Comparison of ENCODE assay signal across 19 mouse cellular contexts in the genomic region with DNA sequence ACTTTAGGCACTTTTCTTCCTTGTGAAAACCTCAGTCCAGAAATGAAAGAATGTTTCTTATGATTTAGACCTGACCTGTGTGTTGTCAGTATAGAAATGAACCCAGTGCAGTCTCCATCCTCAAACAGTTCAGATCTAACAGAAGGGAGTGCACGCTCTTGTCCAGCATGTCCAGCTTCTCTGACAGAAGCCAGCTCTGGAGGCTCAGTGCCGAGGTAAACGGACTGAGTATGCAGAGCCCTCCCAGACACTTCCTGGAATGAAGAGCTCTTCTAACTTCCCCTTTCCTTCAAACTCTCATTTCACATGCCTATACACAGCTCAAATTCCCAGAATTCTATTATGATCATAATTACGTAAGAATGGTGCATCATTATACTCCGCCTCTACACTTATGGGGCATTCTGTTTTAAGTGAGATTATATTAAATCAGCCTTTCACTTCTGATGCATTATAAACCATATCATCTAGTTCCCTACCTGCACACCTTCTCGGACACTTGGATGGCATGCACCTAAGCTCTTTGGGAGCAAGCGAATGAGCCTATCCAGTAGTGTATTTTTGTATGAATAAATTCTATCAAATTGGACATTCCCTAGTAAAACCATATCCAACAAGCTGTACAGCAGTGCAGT. TPM values are rescaled to one million over a fixed set of nuclear protein-coding genes. Genes with fewer than 3 reads are reported as not detected.
DNase-seq lines count a peak whose midpoint lies in the region; ATAC-seq and TF ChIP-seq lines count a peak whose summit lies in the region.
"Had no signal": no experiment of that assay in that cellular context is flagged by ENCODE, and none has a peak within 500 bp of the region (broad histone marks: within the 10 kb centered on the region; RNA-seq: fewer than 3 reads in every experiment).

No protein-coding gene starts in this region.

- DNase-seq in heart, adult 11 months = peak; percentile 93
- DNase-seq in heart, postnatal 10 days = no peak
- DNase-seq in MEL (ENCODE audit: low read depth, low spot score) (peak; percentile 82), adipocyte (ENCODE audit: low spot score) (no peak)
- DNase-seq in liver, embryonic 11.5 days (ENCODE audit: low spot score) = peak; percentile 20
- no peak for DNase-seq in layer of hippocampus, postnatal 36 days
- DNase-seq in ovary, adult 18-20 months (ENCODE audit: low spot score) = no peak
- DNase-seq: cerebellum, adult 11 months; cerebellum, postnatal 14 days; heart, postnatal 4 days; kidney, adult 9 months; kidney, postnatal 4 days; left cerebral cortex, postnatal 4 days; lung, embryonic 14.5 days; right cerebral cortex, postnatal 25 days had no signal

- H3K9ac ChIP-seq in MEL (ENCODE audit: control insufficient read depth, low read depth, low read length, poor library complexity, severe bottlenecking) = peak overlapping the region; percentile 73
- H3K9ac ChIP-seq in liver, embryonic 11.5 days (ENCODE audit: low read depth, low read length) = no peak overlapping the region
- H3K9ac ChIP-seq: heart, embryonic 13.5 days; lung, embryonic 14.5 days; neural tube, embryonic 12.5 days had no signal

- no peak for TF ChIP-seq CTCF in MEL (IDR thresholded peaks at IDR 0.05 in 2 of 3, conservative IDR thresholded peaks at IDR 0.05 in 1 of 3; ENCODE audit: control insufficient read depth in 1 of 3, insufficient read depth in 1 of 3, low read depth in 2 of 3, low read length in 3 of 3, poor library complexity in 1 of 3, severe bottlenecking in 1 of 3)

- peak overlapping the region; percentile 100 for H3K27ac ChIP-seq in MEL (ENCODE audit: control insufficient read depth, low read depth, low read length)
- H3K27ac ChIP-seq in liver, embryonic 11.5 days (ENCODE audit: low read depth, low read length) = no peak overlapping the region
- H3K27ac ChIP-seq: heart, embryonic 13.5 days; neural tube, embryonic 12.5 days had no signal

- H3K9me3 ChIP-seq in MEL (replicated peaks; ENCODE audit: insufficient read depth, low read length) = no peaks in the 10 kb centered on the region
- H3K9me3 ChIP-seq in liver, embryonic 11.5 days (ENCODE audit: control insufficient read depth, low read length) = no peaks in the 10 kb centered on the region
- H3K9me3 ChIP-seq: heart, embryonic 13.5 days; neural tube, embryonic 12.5 days had no signal

- peak overlapping the region; percentile 14 to 19; a peak in 3 of 4 replicates for H3K4me3 ChIP-seq in MEL (ENCODE audit: control insufficient read depth in 1 of 2, insufficient read depth in 1 of 2, low read depth in 2 of 2, low read length in 2 of 2)
- no peak overlapping the region for H3K4me3 ChIP-seq in liver, embryonic 11.5 days (ENCODE audit: low read depth, low read length)
- H3K4me3 ChIP-seq: heart, embryonic 13.5 days; neural tube, embryonic 12.5 days had no signal

- no peaks in the 10 kb centered on the region for H3K27me3 ChIP-seq in MEL (ENCODE audit: control insufficient read depth in 1 of 2, insufficient read depth in 2 of 2, low read length in 2 of 2)
- H3K27me3 ChIP-seq in liver, embryonic 11.5 days (replicated peaks; ENCODE audit: control insufficient read depth, insufficient read depth, low read length) = no peaks in the 10 kb centered on the region
- H3K27me3 ChIP-seq: heart, embryonic 13.5 days; neural tube, embryonic 12.5 days had no signal

- 0 out of 2 replicates have a peak, but pooled peaks have one; percentile 16 for ATAC-seq in liver, embryonic 11.5 days (replicated peaks; ENCODE audit: low FRiP score)
- ATAC-seq in megakaryocyte, adult 5-6 weeks (ENCODE audit: poor library complexity, severe bottlenecking) = peak; percentile 44
- ATAC-seq: forebrain, embryonic 14.5 days had no signal

- H3K4me2 ChIP-seq in liver, embryonic 11.5 days = peak overlapping the region; percentile 43; the same call in 1 of the 2 replicates
- H3K4me2 ChIP-seq: heart, embryonic 13.5 days; lung, embryonic 14.5 days; neural tube, embryonic 12.5 days had no signal

- peaks cover 9 to 60% of the 10 kb centered on the region in 2 experiments for H3K36me3 ChIP-seq in MEL (ENCODE audit: control insufficient read depth in 1 of 2, insufficient read depth in 2 of 2, low read length in 2 of 2)
- no peaks in the 10 kb centered on the region for H3K36me3 ChIP-seq in liver, embryonic 11.5 days (ENCODE audit: control insufficient read depth, insufficient read depth, low read length)
- H3K36me3 ChIP-seq: heart, embryonic 13.5 days; neural tube, embryonic 12.5 days had no signal

- H3K4me1 ChIP-seq in MEL (ENCODE audit: control insufficient read depth in 1 of 2, insufficient read depth in 2 of 2, low read length in 2 of 2) = peaks cover 40 to 52% of the 10 kb centered on the region in 2 experiments
- H3K4me1 ChIP-seq in liver, embryonic 11.5 days (replicated peaks; ENCODE audit: control insufficient read depth, insufficient read depth, low read length) = peaks cover 6% of the 10 kb centered on the region
- H3K4me1 ChIP-seq: heart, embryonic 13.5 days; neural tube, embryonic 12.5 days had no signal

- WGBS in liver, embryonic 11.5 days = 55% methylated on average over 7 of the region's 7 CpGs

- peak in 1 of 2 experiments; percentile 58; a peak in 1 of 4 replicates for TF ChIP-seq POLR2A in MEL (IDR thresholded peaks at IDR 0.05; ENCODE audit: control insufficient read depth in 1 of 2, insufficient read depth in 1 of 2, low read depth in 1 of 2, low read length in 2 of 2, poor library complexity in 1 of 2)

- peak in 1 of 2 experiments; percentile 57; a peak in 2 of 4 replicates for TF ChIP-seq EP300 in MEL (IDR thresholded peaks at IDR 0.05; ENCODE audit: low read depth in 1 of 2, low read length in 2 of 2)

- H3K79me2 ChIP-seq in MEL (ENCODE audit: control insufficient read depth, insufficient read depth, low read length, poor library complexity) = peaks cover 69% of the 10 kb centered on the region

- intact Hi-C loops in heart, postnatal 10 days (cut with DNase I) = no loop called here

- TF ChIP-seq RAD21 in MEL (IDR thresholded peaks at IDR 0.05; ENCODE audit: low read depth, low read length) = no peak

TF ChIP-seq in MEL, 35 proteins besides CTCF, POLR2A, EP300 and RAD21:
- TF ChIP-seq USF1 (IDR thresholded peaks at IDR 0.05; ENCODE audit: low read depth, low read length) (no peak), MXI1 (IDR thresholded peaks at IDR 0.05; ENCODE audit: low read depth, low read length) (peak; percentile 34), RCOR1 (IDR thresholded peaks at IDR 0.05; ENCODE audit: low read depth, low read length) (no peak), MYC (IDR thresholded peaks at IDR 0.05; ENCODE audit: low read depth, low read length) (peak; percentile 75; the same call in 1 of the 2 replicates), ELF1 (IDR thresholded peaks at IDR 0.05; ENCODE audit: low read depth, low read length) (peak; percentile 75), ETS1 (IDR thresholded peaks at IDR 0.05; ENCODE audit: low read depth, low read length) (peak; percentile 85), SMC3 (IDR thresholded peaks at IDR 0.05; ENCODE audit: low read depth, low read length) (no peak; the same call in 1 of the 2 replicates), TBP (IDR thresholded peaks at IDR 0.05; ENCODE audit: low read depth, low read length) (0 out of 2 replicates have a peak, but pooled peaks have one; percentile 33), CHD1 (IDR thresholded peaks at IDR 0.05; ENCODE audit: low read depth, low read length) (peak; percentile 76; the same call in 1 of the 2 replicates), NRF1 (IDR thresholded peaks at IDR 0.05; ENCODE audit: insufficient read depth, low read depth, low read length, poor library complexity, severe bottlenecking) (no peak), TAL1 (IDR thresholded peaks at IDR 0.05; ENCODE audit: low read length) (peak; percentile 43), SIN3A (IDR thresholded peaks at IDR 0.05; ENCODE audit: low read length) (peak; percentile 59)

RNA-seq across cellular contexts. Expression of a gene that starts 48.5 kb away (rescaled TPM):
- total RNA-seq in heart, postnatal 10 days (2021) = 1 to 10 TPM; 7.1 to 8.9 TPM
- not detected in 2 replicates for total RNA-seq in MEL (2012; rRNA removed)
- not detected for polyA plus RNA-seq in MEL (2012; ENCODE audit: insufficient read depth in 1 of 2, insufficient read length in 2 of 2, low read depth in 1 of 2, low replicate concordance in 2 of 2, missing spikeins in 1 of 2)
- polyA plus RNA-seq in liver, embryonic 11.5 days (2014; fragmentation: Nextera tagmentation; extraction: Ambion mirVana) = 11.8 and 13.0 TPM in 2 replicates
- 0.51 and 0.89 TPM in 2 replicates for total RNA-seq in megakaryocyte, adult 5-6 weeks (2015)
- 0.66 TPM in 1 of 2 replicates, not detected in the other for total RNA-seq in megakaryocyte, adult 5-6 weeks (2017)
- 100 to 1,000 TPM; 117 to 126 TPM for total RNA-seq in layer of hippocampus, postnatal 36 days (2021)

RNA-seq across cellular contexts. Expression of a gene that starts 49.3 kb away (rescaled TPM):
- total RNA-seq in heart, postnatal 10 days (2021) = 1 to 10 TPM; 3.0 to 3.1 TPM
- total RNA-seq in MEL (2012; rRNA removed) = 51.5 and 98.6 TPM in 2 replicates
- 100 to 1,000 TPM in 1 of 2 experiments, 10 to 100 TPM in 1; 76.7 to 357 TPM for polyA plus RNA-seq in MEL (2012; ENCODE audit: insufficient read depth in 1 of 2, insufficient read length in 2 of 2, low read depth in 1 of 2, low replicate concordance in 2 of 2, missing spikeins in 1 of 2)
- polyA plus RNA-seq in liver, embryonic 11.5 days (2014; fragmentation: Nextera tagmentation; extraction: Ambion mirVana) = 59.8 and 66.0 TPM in 2 replicates
- total RNA-seq in megakaryocyte, adult 5-6 weeks (2015) = 117 and 124 TPM in 2 replicates
- 132 and 133 TPM in 2 replicates for total RNA-seq in megakaryocyte, adult 5-6 weeks (2017)
- 1 to 10 TPM; 4.7 to 5.7 TPM for total RNA-seq in layer of hippocampus, postnatal 36 days (2021)

RNA-seq across cellular contexts. Expression of a gene that starts 51.7 kb away (rescaled TPM):
- under 1 TPM; 0.67 to 0.94 TPM for total RNA-seq in heart, postnatal 10 days (2021)
- total RNA-seq in MEL (2012; rRNA removed) = 3.4 and 3.7 TPM in 2 replicates
- polyA plus RNA-seq in MEL (2012; ENCODE audit: insufficient read depth in 1 of 2, insufficient read length in 2 of 2, low read depth in 1 of 2, low replicate concordance in 2 of 2, missing spikeins in 1 of 2) = 1 to 10 TPM in 1 of 2 experiments, not detected in 1; 5.2 TPM
- 3.0 and 3.1 TPM in 2 replicates for polyA plus RNA-seq in liver, embryonic 11.5 days (2014; fragmentation: Nextera tagmentation; extraction: Ambion mirVana)
- total RNA-seq in megakaryocyte, adult 5-6 weeks (2015) = 10.6 and 11.4 TPM in 2 replicates
- total RNA-seq in megakaryocyte, adult 5-6 weeks (2017) = 11.3 and 12.2 TPM in 2 replicates
- 1 to 10 TPM; 1.0 to 1.7 TPM for total RNA-seq in layer of hippocampus, postnatal 36 days (2021)

Comparison
In these comparisons a context has a peak if more than half of its experiments do, and no peak if none do; other contexts are left out.
1. DNase-seq: peak in heart, adult 11 months (single experiment), MEL (single experiment) and liver, embryonic 11.5 days (single experiment); none in heart, postnatal 10 days (0 of 2), adipocyte (single experiment), layer of hippocampus, postnatal 36 days (0 of 2) and ovary, adult 18-20 months (single experiment).
2. RNA of a gene that starts 48.5 kb away (total RNA-seq): 117 to 126 TPM in layer of hippocampus, postnatal 36 days; 7.1 to 8.9 TPM in heart, postnatal 10 days, 0.51 to 0.89 TPM in megakaryocyte, adult 5-6 weeks and not detected in MEL; every median in the first group is over 10 times any median in the second.